Mouse (Mus musculus) kidney, postnatal 0 days (tissue): Measurements from ENCODE around the gene Prss38. TPM values are rescaled to one million over a fixed set of nuclear protein-coding genes. Genes with fewer than 3 reads are reported as not detected.

Source experiments
- ATAC-seq: fragments of 200-750 bp; cut with Nextera tagmentation; replicated peaks from 2 replicates; pipeline ENCODE4 v1.8.0; 2017; ENCODE audit warnings: low read depth, moderate number of reproducible peaks, moderate TSS enrichment, moderate library complexity; ENCODE audit not compliant: low FRiP score
- DNase-seq: peaks from one replicate; pipeline ENCODE4 v3.0.0-alpha.2; 2016; ENCODE audit warnings: low spot score
- H3K27ac ChIP-seq: fragments of 300-500 bp; sonication (generic); 2 replicates; pipeline ENCODE4 v1.5.1; 2014; ENCODE audit warnings: mild to moderate bottlenecking
- H3K27me3 ChIP-seq: fragments of 300-500 bp; sonication (generic); 2 replicates; pipeline ENCODE4 v1.6.1; 2014; ENCODE audit warnings: low read length, mixed read lengths; ENCODE audit not compliant: insufficient read depth
- H3K36me3 ChIP-seq: fragments of 300-500 bp; sonication (generic); 2 replicates; pipeline ENCODE4 v1.6.1; 2014; ENCODE audit warnings: low read length, mixed read lengths; ENCODE audit not compliant: insufficient read depth
- H3K4me1 ChIP-seq: fragments of 300-500 bp; sonication (generic); replicated peaks from 2 replicates; pipeline ENCODE4 v1.6.1; 2014; ENCODE audit warnings: antibody characterized with exemption, low read length, mixed read lengths; ENCODE audit not compliant: insufficient read depth
- H3K4me2 ChIP-seq: fragments of 300-500 bp; sonication (generic); 2 replicates; pipeline ENCODE4 v1.6.1; 2014; ENCODE audit warnings: mild to moderate bottlenecking, low read length, moderate library complexity, mixed read lengths
- H3K4me3 ChIP-seq: fragments of 300-500 bp; sonication (generic); replicated peaks from 2 replicates; pipeline ENCODE4 v1.5.1; 2014; ENCODE audit warnings: low read depth, low read length
- H3K9ac ChIP-seq: fragments of 300-500 bp; sonication (generic); 2 replicates; pipeline ENCODE4 v1.6.1; 2014; ENCODE audit warnings: low read depth, low read length
- H3K9me3 ChIP-seq: fragments of 300-500 bp; sonication (generic); replicated peaks from 2 replicates; pipeline ENCODE4 v1.6.1; 2016; ENCODE audit warnings: low read length, inconsistent platforms, mixed read lengths
- CTCF ChIP-seq: IDR thresholded peaks from 2 replicates; pipeline ENCODE4 v1.5.1; 2016; ENCODE audit warnings: antibody characterized with exemption, low read depth, mild to moderate bottlenecking, moderate library complexity
- WGBS: fragments of 180-500 bp; shearing (Covaris S2); extraction: QIAGEN DNeasy Blood & Tissue Kit; methylation state at CpG from one replicate; pipeline ENCODE4 v1.1.7; 2014; 5-methylcytosine and 5-hydroxymethylcytosine counted together
- polyA plus RNA-seq: library from polyadenylated mRNA; unstranded; fragments of >200 nt; fragmentation: Nextera tagmentation; extraction: Ambion mirVana; gene quantifications from 2 replicates; pipeline ENCODE4 v1.2.1, GENCODE M21; 2015

The Prss38 gene
- polyA plus RNA-seq, 1 experiment from 2014 or later: not detected

DNA sequence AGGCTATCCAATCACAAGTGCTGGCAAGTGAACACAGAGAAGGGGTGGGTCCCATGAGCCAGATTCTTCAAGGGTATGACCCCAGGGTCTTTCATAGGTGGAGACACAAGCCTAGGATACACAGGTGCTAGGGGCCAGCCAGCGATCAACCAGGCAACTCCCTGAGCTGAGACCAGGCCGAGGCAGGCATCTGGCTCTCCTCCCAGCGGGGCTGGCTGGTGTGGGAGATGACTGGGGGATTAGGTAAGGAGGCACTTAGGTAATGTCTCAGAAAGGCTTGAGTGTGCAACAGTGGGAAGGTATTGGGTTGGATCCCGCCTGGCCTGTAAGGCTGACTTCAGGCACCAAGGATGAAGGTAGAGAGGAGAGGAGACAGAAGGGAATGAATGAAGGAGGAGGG, 40.3 kb downstream of the Prss38 start:
- no peak for ATAC-seq
- Histone ChIP-seq H3K4me3 (no peak overlapping the region), H3K27ac (no peak overlapping the region), H3K4me2 (no peak overlapping the region), H3K4me1 (no peaks in the 10 kb centered on the region), H3K27me3 (no peaks in the 10 kb centered on the region), H3K36me3 (no peaks in the 10 kb centered on the region), H3K9me3 (no peaks in the 10 kb centered on the region), H3K9ac (no peak overlapping the region)
- DNase-seq: no peak
- 84% methylated on average over 4 of the region's 4 CpGs for WGBS
- TF ChIP-seq CTCF: no peak

DNA sequence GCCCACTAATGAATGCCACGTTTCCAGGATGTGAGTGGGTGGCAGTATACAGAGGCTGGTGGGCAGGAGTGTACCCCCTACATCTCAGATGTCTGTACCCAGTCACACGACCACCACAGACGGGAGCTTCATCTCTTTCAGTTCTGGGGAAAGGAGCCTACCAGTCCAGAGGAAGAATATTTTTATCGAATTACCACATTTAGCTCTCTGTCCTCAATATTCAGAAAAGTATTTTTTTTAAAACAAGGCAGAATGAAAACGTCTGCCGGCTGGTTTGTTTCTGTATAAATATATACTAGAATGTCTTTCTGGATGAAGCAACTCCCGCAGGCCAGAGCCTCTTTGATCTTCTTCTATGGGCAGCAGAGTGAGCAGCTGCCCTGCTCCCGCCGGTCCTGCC, 42.5 kb downstream of the Prss38 start:
- DNase-seq (no peak), ATAC-seq (no peak)
- H3K4me2 ChIP-seq: no peak overlapping the region
- H3K27me3 ChIP-seq: no peaks in the 10 kb centered on the region
- no peaks in the 10 kb centered on the region for H3K9me3 ChIP-seq
- WGBS: 28% methylated on average over 9 of the region's 9 CpGs
- H3K9ac ChIP-seq: no peak overlapping the region
- no peak overlapping the region for H3K27ac ChIP-seq
- no peaks in the 10 kb centered on the region for H3K4me1 ChIP-seq
- no peak overlapping the region for H3K4me3 ChIP-seq
- TF ChIP-seq CTCF: no peak
- H3K36me3 ChIP-seq: no peaks in the 10 kb centered on the region

- no peaks in the 10 kb centered on the region for H3K27me3 ChIP-seq
- H3K4me2 ChIP-seq: no peak overlapping the region
- TF ChIP-seq CTCF: no peak
- H3K36me3 ChIP-seq: no peaks in the 10 kb centered on the region
- no peaks in the 10 kb centered on the region for H3K4me1 ChIP-seq
- ATAC-seq: no peak
- no peak for DNase-seq
- no peak overlapping the region for H3K9ac ChIP-seq
- no peak overlapping the region for H3K4me3 ChIP-seq
- no peak overlapping the region for H3K27ac ChIP-seq
- no peaks in the 10 kb centered on the region for H3K9me3 ChIP-seq
- 83% methylated on average over 16 of the region's 16 CpGs for WGBS
Measured at GRCm38 (mm10) chr11:59331167-59331869, 44.1 kb downstream of the Prss38 start.

DNA sequence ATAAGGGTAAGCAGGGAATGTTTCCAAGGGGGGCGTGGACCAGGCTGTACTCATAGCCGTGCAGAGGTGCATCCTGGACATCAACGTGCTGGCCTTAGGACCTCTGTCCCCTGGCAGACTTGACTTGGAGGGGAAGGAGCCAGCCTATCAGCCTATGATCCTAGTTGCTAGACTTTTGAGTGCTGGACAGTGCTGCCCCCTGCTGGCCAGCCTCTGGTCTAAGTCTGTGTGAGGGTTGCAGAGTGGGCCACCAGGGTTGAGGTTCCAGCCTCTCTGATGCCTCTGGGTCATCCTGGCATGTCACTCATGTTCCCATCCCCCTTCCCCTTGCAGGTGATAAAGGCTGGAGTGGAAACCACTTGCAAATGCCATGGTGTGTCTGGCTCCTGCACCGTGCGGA, 44.9 kb downstream of the Prss38 start:
- WGBS: 48% methylated on average over 5 of the region's 5 CpGs
- no peaks in the 10 kb centered on the region for H3K4me1 ChIP-seq
- H3K4me3 ChIP-seq: no peak overlapping the region
- peak; percentile 86 for TF ChIP-seq CTCF
- H3K27ac ChIP-seq: no peak overlapping the region
- ATAC-seq (peak; percentile 35), DNase-seq (peak; percentile 75)
- H3K36me3 ChIP-seq: no peaks in the 10 kb centered on the region
- no peak overlapping the region for H3K9ac ChIP-seq
- no peaks in the 10 kb centered on the region for H3K9me3 ChIP-seq
- H3K4me2 ChIP-seq: no peak overlapping the region
- no peaks in the 10 kb centered on the region for H3K27me3 ChIP-seq

DNA sequence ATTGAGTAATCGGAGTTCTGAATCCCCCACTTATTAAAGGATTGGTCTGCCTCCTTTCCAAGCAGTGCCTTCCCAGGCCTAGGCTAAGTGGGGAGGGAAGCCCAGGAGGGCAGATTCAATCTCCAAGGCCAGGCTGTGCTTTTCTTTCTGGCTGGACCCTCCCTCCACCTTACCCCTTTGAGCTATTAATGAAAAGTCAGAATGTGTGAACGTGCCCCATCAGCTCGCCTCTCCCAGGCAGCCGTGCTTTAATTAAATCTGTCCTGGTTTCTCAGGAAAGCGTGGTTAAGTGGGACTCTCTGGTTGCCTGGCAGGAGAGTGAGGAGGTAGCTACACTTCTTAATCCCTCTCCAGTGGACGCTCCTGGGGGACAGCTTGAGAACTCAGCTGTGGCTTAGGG, 45.8 kb downstream of the Prss38 start:
- no peak for ATAC-seq
- no peaks in the 10 kb centered on the region for H3K9me3 ChIP-seq
- no peak overlapping the region for H3K4me3 ChIP-seq
- TF ChIP-seq CTCF: no peak
- H3K27me3 ChIP-seq: no peaks in the 10 kb centered on the region
- 0 out of 2 replicates have a peak overlapping the region, but pooled peaks have one; percentile 4 for H3K27ac ChIP-seq
- DNase-seq: no peak
- no peak overlapping the region for H3K4me2 ChIP-seq
- peak overlapping the region; percentile 9; the same call in 1 of the 2 replicates for H3K9ac ChIP-seq
- no peaks in the 10 kb centered on the region for H3K36me3 ChIP-seq
- H3K4me1 ChIP-seq: no peaks in the 10 kb centered on the region
- 35% methylated on average over 6 of the region's 6 CpGs for WGBS

- no peaks in the 10 kb centered on the region for H3K36me3 ChIP-seq
- ATAC-seq (no peak), DNase-seq (no peak)
- H3K4me2 ChIP-seq: no peak overlapping the region
- H3K27ac ChIP-seq: no peak overlapping the region
- H3K27me3 ChIP-seq: no peaks in the 10 kb centered on the region
- no peaks in the 10 kb centered on the region for H3K4me1 ChIP-seq
- WGBS: 53% methylated on average over 18 of the region's 18 CpGs
- no peak overlapping the region for H3K4me3 ChIP-seq
- H3K9me3 ChIP-seq: no peaks in the 10 kb centered on the region
- H3K9ac ChIP-seq: no peak overlapping the region
- no peak for TF ChIP-seq CTCF
Measured at GRCm38 (mm10) chr11:59327625-59328024, 47.8 kb downstream of the Prss38 start.

- ATAC-seq (no peak), DNase-seq (no peak)
- no peak for TF ChIP-seq CTCF
- Histone ChIP-seq H3K9ac (no peak overlapping the region), H3K4me3 (no peak overlapping the region), H3K4me1 (no peaks in the 10 kb centered on the region), H3K27me3 (no peaks in the 10 kb centered on the region), H3K9me3 (no peaks in the 10 kb centered on the region), H3K36me3 (no peaks in the 10 kb centered on the region), H3K4me2 (no peak overlapping the region), H3K27ac (no peak overlapping the region)
- WGBS: 53% methylated on average over 5 of the region's 5 CpGs
Measured at GRCm38 (mm10) chr11:59324777-59325176, 50.7 kb downstream of the Prss38 start.
